Mouse (Mus musculus) kidney, postnatal 36 days (tissue): ENCODE data around the gene Rem2.

Experiments used
- DNase-seq, 2 experiments: peaks; one replicate each; pipeline ENCODE4 v3.0.0; 2021 to 2022; ENCODE audit warnings: mixed read lengths in 2 of 2

Gene Rem2

GRCm38 (mm10) chr14:54443712-54444618 is 31.9 kb upstream of the Rem2 start:
- DNase-seq: peak; percentile 29 to 38

GRCm38 (mm10) chr14:54445476-54445875 is 30.4 kb upstream of the Rem2 start:
- DNase-seq: no peak

- no peak for DNase-seq
Observed at GRCm38 (mm10) chr14:54453566-54453965, 22.3 kb upstream of the Rem2 start.

- no peak for DNase-seq
Observed at GRCm38 (mm10) chr14:54454669-54455528, 21.0 kb upstream of the Rem2 start.

DNA sequence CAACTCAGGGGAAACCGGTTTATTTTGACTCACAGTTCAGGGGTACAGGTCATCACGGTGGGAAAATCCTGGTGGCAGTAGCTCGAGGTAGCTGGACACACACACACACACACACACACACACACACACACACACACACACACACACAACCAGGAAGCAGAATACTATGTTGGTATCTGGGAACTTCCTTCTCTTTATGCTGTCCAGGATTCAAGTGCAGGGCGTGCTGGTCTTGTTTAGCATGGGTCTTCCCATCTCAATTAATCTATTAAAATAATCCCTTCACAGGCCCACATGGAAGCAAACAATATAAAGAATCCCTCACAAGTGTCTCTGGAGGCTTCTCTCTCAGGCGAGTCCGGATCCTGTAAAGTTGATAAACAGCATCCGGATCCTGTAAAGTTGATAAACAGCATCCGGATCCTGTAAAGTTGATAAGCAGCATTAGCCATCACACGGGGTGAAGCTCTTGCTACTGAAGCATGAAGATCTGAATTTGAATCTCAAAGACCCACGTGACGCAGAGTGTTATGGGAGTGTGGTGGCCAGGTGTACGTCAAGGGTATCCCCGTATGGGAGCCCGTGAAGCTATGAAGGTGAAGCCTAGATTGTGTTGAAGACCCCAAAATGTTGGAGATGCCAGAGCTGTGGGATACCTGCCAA is 17.9 kb upstream of the Rem2 start:
- no peak for DNase-seq

GRCm38 (mm10) chr14:54462146-54462545 is 13.8 kb upstream of the Rem2 start:
- no peak for DNase-seq

GRCm38 (mm10) chr14:54463108-54463958 is 12.6 kb upstream of the Rem2 start:
- DNase-seq: no peak

DNA sequence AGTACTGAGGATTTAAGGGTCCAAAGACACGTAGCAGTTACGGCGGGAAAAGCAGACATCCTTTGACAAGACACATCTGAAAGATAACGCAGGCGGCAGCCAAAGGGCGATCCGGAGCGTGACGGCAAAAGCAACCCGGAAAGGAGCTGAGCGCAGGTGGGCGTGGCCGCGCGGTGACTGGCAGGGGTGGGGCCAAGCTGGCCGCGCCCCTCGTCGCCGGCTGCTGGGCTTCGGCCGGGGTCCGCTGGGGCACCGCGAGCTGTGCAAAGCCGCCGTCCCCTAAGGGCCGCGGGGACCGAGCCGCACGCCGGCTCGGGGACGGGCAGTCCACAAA is 12.0 kb upstream of the Rem2 start, which contains the start of gene Lrp10:
Gene Lrp10 (plus strand): TSS at position 179 of the 334 bp plus-strand sequence.
- peak; percentile 90 to 96 for DNase-seq

DNA sequence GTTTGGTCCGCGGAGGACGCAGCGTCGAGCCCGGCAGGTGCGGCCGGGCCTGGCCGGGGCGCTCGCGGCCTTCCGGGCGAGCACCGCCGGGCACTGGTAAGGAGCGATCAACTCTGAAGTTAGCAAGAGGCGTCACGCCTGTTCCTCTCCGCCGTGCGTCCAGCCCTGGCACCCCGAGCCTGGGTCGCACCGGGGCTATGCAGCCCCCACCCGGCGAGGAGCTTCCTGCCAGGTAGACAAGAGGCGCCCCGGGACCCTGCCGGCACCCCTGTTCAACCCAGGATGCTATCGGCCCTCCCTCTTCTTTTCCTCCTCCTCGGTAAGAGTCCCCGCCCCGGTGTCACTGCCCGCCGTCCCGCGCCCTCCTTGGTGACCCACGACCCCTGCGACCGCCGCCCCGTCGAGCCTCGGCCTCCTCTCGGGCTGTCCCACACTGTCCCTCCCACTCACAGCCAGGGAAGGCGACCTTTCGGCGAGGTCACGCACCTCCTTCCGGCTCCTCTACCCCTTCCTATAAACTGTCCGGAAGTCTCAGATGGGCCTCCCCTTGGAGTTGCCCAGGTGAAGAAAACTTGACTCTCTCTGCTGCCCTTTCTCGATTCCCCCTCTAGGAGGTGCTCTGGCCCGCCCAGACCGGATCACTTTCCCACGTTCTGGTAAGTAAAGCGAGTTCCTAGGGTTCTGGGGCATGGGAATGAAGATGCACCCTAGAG is 11.5 kb upstream of the Rem2 start:
- peak; percentile 81 to 87 for DNase-seq

DNA sequence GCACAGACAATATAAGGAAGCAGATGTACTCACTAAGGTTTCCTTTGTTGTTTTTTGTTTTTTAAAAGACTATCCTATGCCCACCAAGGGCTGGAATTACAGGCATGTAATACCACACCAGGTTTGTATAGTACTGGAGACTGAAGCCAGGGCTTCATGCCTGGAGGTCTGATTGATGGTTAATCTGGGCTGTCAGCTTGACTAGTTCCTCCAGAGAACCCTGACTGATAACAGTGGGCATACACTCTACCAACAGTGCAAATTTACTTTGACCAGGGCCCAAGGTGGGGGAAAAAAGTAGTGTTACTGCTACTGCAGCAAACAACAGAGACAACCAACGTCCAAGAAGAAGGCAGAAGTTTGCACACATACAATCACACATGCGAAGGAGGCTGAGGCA is 4.4 kb upstream of the Rem2 start:
- DNase-seq: no peak

DNA sequence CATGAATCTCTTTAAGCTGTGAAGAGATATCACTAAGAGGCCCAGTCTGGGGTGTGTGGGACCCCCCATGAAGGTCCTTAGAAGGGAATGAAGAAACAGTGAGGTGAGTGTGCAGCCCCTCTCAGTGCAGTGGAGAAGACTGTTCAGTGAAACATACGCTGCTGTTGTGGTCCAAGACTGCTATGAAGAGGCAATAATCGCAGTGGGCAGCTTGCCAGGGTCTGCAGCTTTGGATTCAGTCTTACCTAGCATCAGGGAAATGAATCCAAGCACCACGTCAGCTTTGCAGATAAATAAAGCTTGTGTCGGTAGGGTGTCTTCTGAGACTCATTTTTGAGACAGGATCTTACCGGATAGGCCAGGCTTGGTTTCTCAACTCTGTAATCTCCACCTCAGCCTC is 3.2 kb upstream of the Rem2 start:
- DNase-seq: no peak

- no peak for DNase-seq
Observed at GRCm38 (mm10) chr14:54474744-54475143, 1.2 kb upstream of the Rem2 start.

GRCm38 (mm10) chr14:54477172-54477909 is 1.4 kb downstream of the Rem2 start:
- DNase-seq: no peak

DNA sequence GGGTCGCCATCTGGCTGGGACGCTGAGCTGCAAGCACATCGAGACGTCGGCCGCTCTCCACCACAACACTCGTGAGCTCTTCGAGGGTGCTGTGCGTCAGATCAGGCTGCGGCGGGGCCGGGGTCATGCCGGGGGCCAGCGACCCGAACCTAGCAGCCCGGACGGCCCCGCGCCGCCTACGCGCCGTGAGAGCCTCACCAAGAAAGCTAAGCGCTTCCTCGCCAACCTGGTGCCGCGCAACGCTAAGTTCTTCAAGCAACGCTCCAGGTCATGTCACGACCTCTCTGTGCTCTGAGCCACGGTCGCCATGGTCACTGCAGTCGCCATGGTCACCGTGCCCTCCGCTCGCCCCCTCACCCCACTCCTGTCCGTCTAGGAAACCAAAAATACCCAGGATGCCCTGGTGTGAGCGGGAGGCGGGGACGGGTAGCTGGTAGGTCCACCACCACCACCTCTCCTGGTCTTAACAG is 3.6 kb downstream of the Rem2 start:
- peak; percentile 66 to 78 for DNase-seq

DNA sequence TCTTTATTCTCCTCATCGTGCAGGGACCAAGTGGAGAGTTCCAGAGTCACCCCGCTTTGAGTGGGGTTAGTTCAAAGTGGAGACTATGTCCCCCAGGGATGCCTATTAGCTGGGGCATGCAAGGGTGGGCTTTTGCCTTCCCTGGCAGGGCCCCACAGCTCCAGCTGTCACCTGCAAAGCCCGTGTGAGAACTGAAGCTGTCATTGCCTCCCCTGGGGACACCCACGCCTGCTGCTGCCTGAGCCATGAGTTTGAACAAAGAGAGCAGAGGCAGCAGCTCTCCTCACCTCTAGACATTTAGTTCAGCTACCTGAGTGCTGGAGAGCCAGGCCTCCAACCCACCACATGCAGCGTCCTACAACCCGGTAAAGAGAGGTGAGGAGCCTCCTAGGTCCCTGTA is 4.8 kb downstream of the Rem2 start:
- no peak for DNase-seq

DNA sequence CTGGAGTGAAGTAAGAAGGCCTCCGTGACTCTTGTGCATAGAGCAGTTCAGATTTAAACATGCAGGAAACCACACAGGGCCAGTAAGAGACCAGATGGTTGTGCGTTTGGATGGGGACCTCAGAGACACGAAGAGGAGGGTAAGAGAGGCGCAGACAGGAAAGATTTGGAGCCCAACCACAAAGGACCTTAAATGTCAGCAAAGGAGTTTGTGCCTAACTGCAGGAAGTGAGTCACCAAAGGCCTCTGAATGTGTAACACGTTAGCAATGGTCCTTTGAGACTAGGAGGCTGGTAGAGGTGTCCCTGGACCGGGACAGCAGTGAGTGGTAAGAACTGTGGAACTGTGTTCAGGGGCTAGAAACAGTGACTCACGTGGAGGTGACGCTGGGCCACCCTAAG is 5.5 kb downstream of the Rem2 start:
- DNase-seq: no peak

DNA sequence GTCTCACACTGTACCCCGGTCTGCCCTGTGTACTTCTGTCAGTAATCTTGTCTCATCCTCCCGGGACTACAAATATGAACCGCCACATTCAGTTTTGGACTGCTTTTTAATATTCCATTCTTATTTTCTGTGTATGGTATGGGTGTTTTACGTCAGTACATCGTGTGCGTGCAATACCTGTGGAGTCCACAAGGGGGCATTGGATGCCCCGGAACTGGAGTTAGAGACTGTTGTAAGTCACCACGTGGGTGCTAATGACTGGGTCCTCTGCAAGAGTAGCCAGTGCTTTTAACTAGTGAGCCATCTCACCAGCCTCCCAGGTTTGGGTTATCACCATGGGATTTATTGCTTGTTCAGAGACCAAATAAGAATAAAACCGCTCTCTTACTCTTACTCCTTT is 6.6 kb downstream of the Rem2 start:
- peak; percentile 26 to 65 for DNase-seq

DNA sequence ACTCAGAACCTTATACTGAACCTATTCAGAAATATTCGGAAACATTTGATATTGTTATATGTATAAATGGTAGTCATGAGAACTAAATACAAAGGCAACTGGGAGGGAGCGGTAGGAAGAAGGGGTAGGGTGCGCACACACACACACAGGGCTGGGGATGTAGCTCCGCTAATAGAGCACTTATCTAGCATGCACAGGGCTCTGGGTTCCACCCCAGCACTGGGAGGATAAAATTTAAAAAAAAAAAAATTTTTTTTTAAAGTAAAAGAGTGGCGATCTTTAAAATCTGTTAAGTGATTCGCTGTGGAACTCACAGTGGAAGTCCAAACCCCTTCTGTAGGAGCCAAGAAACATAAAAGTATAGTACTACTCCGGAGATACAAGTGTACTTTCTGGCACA is 10.0 kb downstream of the Rem2 start:
- no peak for DNase-seq

- DNase-seq: no peak
Observed at GRCm38 (mm10) chr14:54487732-54488131, 11.8 kb downstream of the Rem2 start.

- no peak for DNase-seq
Observed at GRCm38 (mm10) chr14:54488350-54488749, 12.4 kb downstream of the Rem2 start.
